Mouse (Mus musculus) left cerebral cortex, adult 11 months (tissue): ENCODE results near the gene Hsd17b6.
A peak's percentile ranks its signal among the peaks of the same experiment; 100 is the strongest.

ENCODE experiments used
- DNase-seq: peaks from one replicate; pipeline ENCODE4 v3.0.0; 2022; ENCODE audit warnings: low spot score

The Hsd17b6 gene

GRCm38 (mm10) chr10:128005479-128005878 lies 1.9 kb downstream of the Hsd17b6 start:
- no peak for DNase-seq

- no peak for DNase-seq
Measured at GRCm38 (mm10) chr10:128004918-128005317, 2.5 kb downstream of the Hsd17b6 start.

GRCm38 (mm10) chr10:128003281-128003801 lies 4.1 kb downstream of the Hsd17b6 start:
- no peak for DNase-seq

GRCm38 (mm10) chr10:127998260-127998659 lies 9.2 kb downstream of the Hsd17b6 start:
- no peak for DNase-seq

GRCm38 (mm10) chr10:127996690-127997089 lies 10.7 kb downstream of the Hsd17b6 start:
- DNase-seq = no peak

GRCm38 (mm10) chr10:127985601-127986000 lies 21.8 kb downstream of the Hsd17b6 start:
- no peak for DNase-seq

GRCm38 (mm10) chr10:127984650-127985049 lies 22.8 kb downstream of the Hsd17b6 start:
- no peak for DNase-seq

GRCm38 (mm10) chr10:127975503-127975902 lies 31.9 kb downstream of the Hsd17b6 start:
- no peak for DNase-seq

- DNase-seq = no peak
Measured at GRCm38 (mm10) chr10:127974062-127974461, 33.3 kb downstream of the Hsd17b6 start.

- no peak for DNase-seq
Measured at GRCm38 (mm10) chr10:127971135-127971534, 36.3 kb downstream of the Hsd17b6 start.

- DNase-seq = no peak
Measured at GRCm38 (mm10) chr10:127970359-127970831, 37.0 kb downstream of the Hsd17b6 start.

GRCm38 (mm10) chr10:127969820-127970219 lies 37.6 kb downstream of the Hsd17b6 start:
- no peak for DNase-seq

- no peak for DNase-seq
Measured at GRCm38 (mm10) chr10:127966506-127966905, 40.9 kb downstream of the Hsd17b6 start.

GRCm38 (mm10) chr10:127964004-127964403 lies 43.4 kb downstream of the Hsd17b6 start:
- DNase-seq = no peak

- no peak for DNase-seq
Measured at GRCm38 (mm10) chr10:127962451-127962850, 45.0 kb downstream of the Hsd17b6 start.

GRCm38 (mm10) chr10:127959161-127959679 lies 48.2 kb downstream of the Hsd17b6 start:
- no peak for DNase-seq

- peak; percentile 29 for DNase-seq
Measured at GRCm38 (mm10) chr10:127956168-127956816, 51.1 kb downstream of the Hsd17b6 start.

- no peak for DNase-seq
Measured at GRCm38 (mm10) chr10:127955034-127955433, 52.4 kb downstream of the Hsd17b6 start.

GRCm38 (mm10) chr10:127951821-127952220 lies 55.6 kb downstream of the Hsd17b6 start:
- no peak for DNase-seq

- DNase-seq = no peak
Measured at GRCm38 (mm10) chr10:127951390-127951789, 56.0 kb downstream of the Hsd17b6 start.

GRCm38 (mm10) chr10:127949596-127950130 lies 57.7 kb downstream of the Hsd17b6 start:
- no peak for DNase-seq

GRCm38 (mm10) chr10:127945432-127946064 lies 61.9 kb downstream of the Hsd17b6 start:
- DNase-seq = no peak
